Mouse (Mus musculus) thymus, adult 2 months (tissue): ENCODE results near the gene Iffo2. TPM values are rescaled to one million over a fixed set of nuclear protein-coding genes. Genes with fewer than 3 reads are reported as not detected.

ENCODE experiments used
- DNase-seq: peaks from one replicate; pipeline ENCODE4 v3.0.0; 2021
- H3K27ac ChIP-seq: fragments of 200-500 bp; 2 replicates; pipeline ENCODE4 v1.5.1; 2012; ENCODE audit warnings: low read length, control low read depth; ENCODE audit not compliant: control insufficient read depth, insufficient read depth
- H3K27me3 ChIP-seq: fragments of 200-500 bp; 2 replicates; pipeline ENCODE4 v1.6.1; 2012; ENCODE audit warnings: mild to moderate bottlenecking, low read length, moderate library complexity, mixed read lengths; ENCODE audit not compliant: control insufficient read depth, insufficient read depth
- H3K36me3 ChIP-seq: fragments of 200-500 bp; 2 replicates; pipeline ENCODE4 v1.6.1; 2012; ENCODE audit warnings: mild to moderate bottlenecking, low read length, moderate library complexity; ENCODE audit not compliant: control insufficient read depth, insufficient read depth
- H3K4me1 ChIP-seq: fragments of 200-500 bp; replicated peaks from 2 replicates; pipeline ENCODE4 v1.6.1; 2012; ENCODE audit warnings: low read length; ENCODE audit not compliant: control insufficient read depth, insufficient read depth
- H3K4me3 ChIP-seq: fragments of 200-500 bp; 2 replicates; pipeline ENCODE4 v1.5.1; 2012; ENCODE audit warnings: mild to moderate bottlenecking, low read length, control low read depth, moderate library complexity; ENCODE audit not compliant: control insufficient read depth, insufficient read depth
- CTCF ChIP-seq: fragments of 200-500 bp; IDR thresholded peaks from 2 replicates; pipeline ENCODE4 v1.5.1; 2012; ENCODE audit warnings: mild to moderate bottlenecking, control low read depth, low read length, moderate library complexity, borderline replicate concordance; ENCODE audit not compliant: control insufficient read depth, poor library complexity, insufficient read depth; ENCODE audit errors: extremely low read depth
- POLR2A ChIP-seq: fragments of 200-500 bp; IDR thresholded peaks from 2 replicates; pipeline ENCODE4 v1.6.1; 2012; ENCODE audit warnings: mild to moderate bottlenecking, low read length, control low read depth, moderate library complexity; ENCODE audit not compliant: control insufficient read depth, poor library complexity, insufficient read depth; ENCODE audit errors: extremely low read depth
- WGBS: fragments of 180-500 bp; shearing (Covaris S2); methylation state at CpG from one replicate; pipeline ENCODE4 v1.1.7; 2018; 5-methylcytosine and 5-hydroxymethylcytosine counted together
- polyA plus RNA-seq: library from polyadenylated mRNA; depleted of rRNA; stranded (reverse); fragments of >200 nt; gene quantifications from 2 replicates; pipeline ENCODE4 v1.2.3, GENCODE M21; 2012

Gene Iffo2
- polyA plus RNA-seq, 1 experiment = 5.4 TPM

- H3K4me1 ChIP-seq = no peaks in the 10 kb centered on the region
- H3K27ac ChIP-seq = no peak overlapping the region
- H3K4me3 ChIP-seq = no peak overlapping the region
- no peak for DNase-seq
- TF ChIP-seq POLR2A (no peak), CTCF (no peak)
- 91% methylated on average over 10 of the region's 10 CpGs for WGBS
- H3K36me3 ChIP-seq = no peaks in the 10 kb centered on the region
- no peaks in the 10 kb centered on the region; the same call in 1 of the 2 replicates for H3K27me3 ChIP-seq
Observed at GRCm38 (mm10) chr4:139521926-139522325, 8.4 kb upstream of the Iffo2 start.

GRCm38 (mm10) chr4:139526475-139526874, 3.9 kb upstream of the Iffo2 start:
- Histone ChIP-seq H3K4me3 (no peak overlapping the region), H3K4me1 (no peaks in the 10 kb centered on the region), H3K27me3 (no peaks in the 10 kb centered on the region; the same call in 1 of the 2 replicates), H3K36me3 (no peaks in the 10 kb centered on the region), H3K27ac (no peak overlapping the region)
- no peak for DNase-seq
- 87% methylated on average over 12 of the region's 12 CpGs for WGBS
- TF ChIP-seq CTCF (no peak), POLR2A (no peak)

GRCm38 (mm10) chr4:139532081-139532480, 1.7 kb downstream of the Iffo2 start:
- H3K36me3 ChIP-seq = no peaks in the 10 kb centered on the region
- DNase-seq = no peak
- no peaks in the 10 kb centered on the region for H3K27me3 ChIP-seq
- no peak overlapping the region for H3K27ac ChIP-seq
- H3K4me3 ChIP-seq = no peak overlapping the region
- 90% methylated on average over 10 of the region's 10 CpGs for WGBS
- H3K4me1 ChIP-seq = no peaks in the 10 kb centered on the region
- TF ChIP-seq CTCF (no peak), POLR2A (no peak)

- no peaks in the 10 kb centered on the region for H3K27me3 ChIP-seq
Observed at GRCm38 (mm10) chr4:139535127-139535695, 4.9 kb downstream of the Iffo2 start.

GRCm38 (mm10) chr4:139535719-139536118, 5.4 kb downstream of the Iffo2 start:
- no peaks in the 10 kb centered on the region for H3K4me1 ChIP-seq
- H3K27ac ChIP-seq = no peak overlapping the region
- DNase-seq = no peak
- H3K27me3 ChIP-seq = no peaks in the 10 kb centered on the region
- no peaks in the 10 kb centered on the region for H3K36me3 ChIP-seq
- no peak overlapping the region for H3K4me3 ChIP-seq
- no peak for TF ChIP-seq CTCF
- no peak for TF ChIP-seq POLR2A
- 81% methylated on average over 7 of the region's 7 CpGs for WGBS

More at GRCm38 (mm10) chr4:139535127-139535695, 4.9 kb downstream of the Iffo2 start:
- Histone ChIP-seq H3K4me3 (no peak overlapping the region), H3K36me3 (no peaks in the 10 kb centered on the region), H3K4me1 (no peaks in the 10 kb centered on the region), H3K27ac (no peak overlapping the region)
- no peak for DNase-seq
- TF ChIP-seq POLR2A (no peak), CTCF (no peak)
- WGBS = 57% methylated on average over 12 of the region's 12 CpGs

GRCm38 (mm10) chr4:139536706-139537105, 6.4 kb downstream of the Iffo2 start:
- H3K27me3 ChIP-seq = no peaks in the 10 kb centered on the region
- no peak for DNase-seq
- H3K4me1 ChIP-seq = no peaks in the 10 kb centered on the region
- H3K36me3 ChIP-seq = no peaks in the 10 kb centered on the region
- WGBS = 91% methylated on average over 9 of the region's 9 CpGs
- H3K4me3 ChIP-seq = no peak overlapping the region
- TF ChIP-seq CTCF (no peak), POLR2A (no peak)
- no peak overlapping the region for H3K27ac ChIP-seq

GRCm38 (mm10) chr4:139540784-139541183, 10.4 kb downstream of the Iffo2 start:
- H3K4me3 ChIP-seq = no peak overlapping the region
- WGBS = 91% methylated on average over 7 of the region's 7 CpGs
- H3K27me3 ChIP-seq = no peaks in the 10 kb centered on the region
- no peak for DNase-seq
- TF ChIP-seq POLR2A = no peak
- no peak for TF ChIP-seq CTCF
- no peaks in the 10 kb centered on the region for H3K36me3 ChIP-seq
- H3K27ac ChIP-seq = no peak overlapping the region
- no peaks in the 10 kb centered on the region for H3K4me1 ChIP-seq
